Mouse (Mus musculus) stomach, embryonic 14.5 days (tissue): ENCODE results near the gene Zfp335. TPM values are rescaled to one million over a fixed set of nuclear protein-coding genes. Genes with fewer than 3 reads are reported as not detected.
"Not testable (repeated sequence)": the region's sequence is repeated elsewhere in the genome, so short reads cannot be mapped to it uniquely, and the experiment has no call there.

Source experiments
- ATAC-seq: fragments of 200-750 bp; cut with Nextera tagmentation; 2 replicates; pipeline ENCODE4 v1.8.0; 2017; ENCODE audit warnings: low read depth, moderate TSS enrichment; ENCODE audit not compliant: insufficient number of reproducible peaks, insufficient read depth, low FRiP score
- H3K27ac ChIP-seq: fragments of 300-500 bp; sonication (generic); 2 replicates; pipeline ENCODE4 v1.5.1; 2014; ENCODE audit warnings: mild to moderate bottlenecking, low read length, moderate library complexity, mixed read lengths
- H3K27me3 ChIP-seq: fragments of 300-500 bp; sonication (generic); 2 replicates; pipeline ENCODE4 v1.6.1; 2014; ENCODE audit warnings: low read length, control low read depth, mixed read lengths; ENCODE audit not compliant: control insufficient read depth, insufficient read depth
- H3K36me3 ChIP-seq: fragments of 300-500 bp; sonication (generic); 2 replicates; pipeline ENCODE4 v1.6.1; 2014; ENCODE audit warnings: mild to moderate bottlenecking, control low read depth, low read length, moderate library complexity, mixed read lengths; ENCODE audit not compliant: control insufficient read depth, insufficient read depth
- H3K4me1 ChIP-seq: fragments of 300-500 bp; sonication (generic); 2 replicates; pipeline ENCODE4 v1.6.1; 2014; ENCODE audit warnings: low read length, control low read depth, mixed read lengths; ENCODE audit not compliant: control insufficient read depth, insufficient read depth
- H3K4me2 ChIP-seq: fragments of 300-500 bp; sonication (generic); replicated peaks from 2 replicates; pipeline ENCODE4 v1.6.1; 2014; ENCODE audit warnings: low read depth, low read length, control low read depth
- H3K4me3 ChIP-seq: fragments of 300-500 bp; sonication (generic); 2 replicates; pipeline ENCODE4 v1.5.1; 2014; ENCODE audit warnings: low read depth, low read length, control low read depth
- H3K9ac ChIP-seq: fragments of 300-500 bp; sonication (generic); replicated peaks from 2 replicates; pipeline ENCODE4 v1.6.1; 2014; ENCODE audit warnings: low read depth, mild to moderate bottlenecking, control low read depth, low read length, moderate library complexity, mixed read lengths
- H3K9me3 ChIP-seq: fragments of 300-500 bp; sonication (generic); 2 replicates; pipeline ENCODE4 v1.6.1; 2016; ENCODE audit warnings: low read depth, low read length, control low read depth; ENCODE audit not compliant: control insufficient read depth
- WGBS: fragments of 180-500 bp; shearing (Covaris S2); extraction: QIAGEN DNeasy Blood & Tissue Kit; methylation state at CpG from one replicate; pipeline ENCODE4 v1.1.7; 2014; 5-methylcytosine and 5-hydroxymethylcytosine counted together
- polyA plus RNA-seq: library from polyadenylated mRNA; unstranded; fragments of >200 nt; fragmentation: Nextera tagmentation; extraction: Ambion mirVana; gene quantifications from 2 replicates; pipeline ENCODE4 v1.2.1, GENCODE M21; 2014

The Zfp335 gene
- polyA plus RNA-seq, 1 experiment from 2014 or later, result 12.7 TPM

DNA sequence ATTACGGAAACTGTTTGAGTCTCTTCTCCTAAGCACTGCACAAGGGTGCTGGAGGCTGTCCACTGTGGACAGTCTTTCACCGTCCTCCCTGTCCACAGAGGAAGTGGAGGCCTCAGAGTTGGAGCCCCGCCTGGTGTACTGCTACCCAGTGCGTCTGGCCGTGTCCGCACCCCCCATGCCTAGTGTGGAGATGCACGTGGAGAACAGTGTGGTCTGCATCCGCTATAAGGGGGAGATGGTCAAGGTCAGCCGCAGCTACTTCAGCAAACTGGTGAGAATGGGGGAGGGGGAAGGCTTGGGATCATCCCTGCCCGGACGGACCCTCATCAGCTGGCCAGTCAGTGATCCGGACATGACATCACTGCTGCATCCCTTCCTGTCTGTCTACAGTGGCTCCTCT, 22.6 kb downstream of the Zfp335 start:
- Histone ChIP-seq H3K9ac (no peak overlapping the region), H3K27ac (no peak overlapping the region), H3K4me2 (no peak overlapping the region), H3K27me3 (no peaks in the 10 kb centered on the region), H3K9me3 (no peaks in the 10 kb centered on the region), H3K4me1 (no peaks in the 10 kb centered on the region), H3K36me3 (peaks cover 97% of the 10 kb centered on the region), H3K4me3 (no peak overlapping the region)
- ATAC-seq, result no peak
- 81% methylated on average over 12 of the region's 12 CpGs for WGBS

DNA sequence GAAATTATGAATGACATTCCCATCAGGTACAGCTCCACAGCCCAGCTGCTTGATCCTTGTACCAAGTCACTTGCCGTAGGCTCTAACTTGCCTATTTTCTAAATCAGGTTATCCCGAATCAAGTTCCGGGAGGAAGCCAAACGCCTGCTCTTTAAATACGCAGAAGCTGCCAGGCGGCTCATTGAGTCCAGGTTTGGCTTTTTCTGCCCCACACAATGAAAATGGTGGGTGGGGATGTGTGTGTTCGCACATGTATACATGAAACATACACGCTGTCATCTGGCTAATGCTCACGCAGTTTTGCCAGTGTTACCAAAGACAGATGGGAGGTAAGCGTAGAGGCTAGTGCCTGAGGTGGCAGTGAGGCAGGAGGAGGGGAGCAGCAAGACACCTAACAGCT, 24.9 kb downstream of the Zfp335 start:
- Histone ChIP-seq H3K4me3 (no peak overlapping the region), H3K4me2 (no peak overlapping the region), H3K27me3 (no peaks in the 10 kb centered on the region), H3K36me3 (peaks cover 89% of the 10 kb centered on the region), H3K4me1 (no peaks in the 10 kb centered on the region), H3K9ac (no peak overlapping the region), H3K9me3 (no peaks in the 10 kb centered on the region), H3K27ac (no peak overlapping the region)
- ATAC-seq, result no peak
- 94% methylated on average over 10 of the region's 10 CpGs for WGBS

DNA sequence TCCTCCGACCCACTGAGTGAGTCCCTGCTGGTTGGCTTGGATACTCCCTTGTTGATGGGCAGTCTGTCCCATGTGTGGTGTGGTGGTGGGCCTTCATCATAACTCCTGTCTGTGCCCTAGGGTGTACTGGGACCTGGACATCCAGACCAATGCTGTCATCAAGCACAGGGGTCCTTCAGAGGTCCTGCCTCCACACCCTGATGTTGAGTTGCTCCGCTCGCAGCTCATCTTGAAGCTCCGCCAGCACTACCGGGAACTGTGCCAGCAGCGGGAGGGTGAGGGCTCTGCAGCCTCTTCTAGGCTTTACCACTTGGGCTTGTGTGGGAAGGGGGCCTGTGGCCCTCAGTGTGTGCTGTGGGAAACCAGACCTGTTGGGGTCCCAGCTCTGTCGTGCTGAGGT, 25.8 kb downstream of the Zfp335 start:
- ATAC-seq, result no peak
- H3K27ac ChIP-seq, result no peak overlapping the region

GRCm38 (mm10) chr2:164882619-164883018, 28.9 kb downstream of the Zfp335 start:
- Histone ChIP-seq H3K27me3 (no peaks in the 10 kb centered on the region), H3K9me3 (no peaks in the 10 kb centered on the region), H3K4me1 (peaks cover 11% of the 10 kb centered on the region; the same call in 1 of the 2 replicates), H3K4me2 (no peak overlapping the region), H3K9ac (no peak overlapping the region), H3K27ac (no peak overlapping the region), H3K36me3 (peaks cover 50% of the 10 kb centered on the region), H3K4me3 (no peak overlapping the region)
- no peak for ATAC-seq
- 86% methylated on average over 9 of the region's 9 CpGs for WGBS

More for the DNA sequence above, 25.8 kb downstream of the Zfp335 start:
- Histone ChIP-seq H3K9ac (no peak overlapping the region), H3K27me3 (no peaks in the 10 kb centered on the region), H3K4me1 (peaks cover 2% of the 10 kb centered on the region; the same call in 1 of the 2 replicates), H3K9me3 (no peaks in the 10 kb centered on the region), H3K36me3 (peaks cover 81% of the 10 kb centered on the region), H3K4me3 (no peak overlapping the region), H3K4me2 (no peak overlapping the region)
- WGBS, result 60% methylated on average over 7 of the region's 7 CpGs

- H3K36me3 ChIP-seq, result peaks cover 21% of the 10 kb centered on the region; the same call in 1 of the 2 replicates
- peak overlapping the region; percentile 100 for H3K9ac ChIP-seq
- H3K4me1 ChIP-seq, result peaks cover 11% of the 10 kb centered on the region; the same call in 1 of the 2 replicates
- peak; percentile 86 for ATAC-seq
- peak overlapping the region; percentile 89 for H3K4me2 ChIP-seq
- peak overlapping the region; percentile 97 for H3K4me3 ChIP-seq
- no peaks in the 10 kb centered on the region for H3K9me3 ChIP-seq
- WGBS, result under 1% methylated on average over 72 of the region's 72 CpGs
- peak overlapping the region; percentile 100 for H3K27ac ChIP-seq
- H3K27me3 ChIP-seq, result no peaks in the 10 kb centered on the region
These were observed 31.8 kb downstream of the Zfp335 start for GRCm38 (mm10) chr2:164879568-164880277.

- H3K9me3 ChIP-seq, result no peaks in the 10 kb centered on the region
- H3K9ac ChIP-seq, result peak within 1 kb of the TSS; percentile 100
- peak; percentile 77 for ATAC-seq
- H3K27ac ChIP-seq, result peak within 1 kb of the TSS; percentile 100
- peaks cover 17% of the 10 kb centered on the region; the same call in 1 of the 2 replicates for H3K36me3 ChIP-seq
- H3K4me2 ChIP-seq, result peak within 1 kb of the TSS; percentile 89
- H3K27me3 ChIP-seq, result no peaks in the 10 kb centered on the region
- peak within 1 kb of the TSS; percentile 97 for H3K4me3 ChIP-seq
- peaks cover 15% of the 10 kb centered on the region; the same call in 1 of the 2 replicates for H3K4me1 ChIP-seq
- WGBS, result under 1% methylated on average over 40 of the region's 40 CpGs
These were observed 32.4 kb downstream of the Zfp335 start, which contains the start of gene Pcif1 for GRCm38 (mm10) chr2:164879228-164879567. Pcif1 (plus strand) TSS chr2:164879304.

GRCm38 (mm10) chr2:164878509-164879227, 32.9 kb downstream of the Zfp335 start:
- Histone ChIP-seq H3K27me3 (no peaks in the 10 kb centered on the region), H3K36me3 (peaks cover 12% of the 10 kb centered on the region; the same call in 1 of the 2 replicates), H3K9me3 (no peaks in the 10 kb centered on the region), H3K4me1 (peaks cover 18% of the 10 kb centered on the region; the same call in 1 of the 2 replicates), H3K27ac (peak overlapping the region; percentile 100), H3K9ac (peak overlapping the region; percentile 100), H3K4me2 (peak overlapping the region; percentile 89), H3K4me3 (peak overlapping the region; percentile 97)
- peak; percentile 50; the same call in 1 of the 2 replicates for ATAC-seq
- 3% methylated on average over 28 of the region's 28 CpGs for WGBS

GRCm38 (mm10) chr2:164877376-164878215, 34.0 kb downstream of the Zfp335 start:
- not testable (repeated sequence) for H3K27me3 ChIP-seq, H3K9me3 ChIP-seq, H3K36me3 ChIP-seq, H3K9ac ChIP-seq, ATAC-seq
- 65% methylated on average over 11 of the region's 11 CpGs for WGBS
- peaks cover 18% of the 10 kb centered on the region; the same call in 1 of the 2 replicates for H3K4me1 ChIP-seq
- H3K4me2 ChIP-seq, result peak overlapping the region; percentile 89
- H3K27ac ChIP-seq, result peak overlapping the region; percentile 33; the same call in 1 of the 2 replicates
- H3K4me3 ChIP-seq, result peak overlapping the region; percentile 97; the same call in 1 of the 2 replicates
